Mouse (Mus musculus): Measurements from ENCODE around the gene Lrit3. TPM values are rescaled to one million over a fixed set of nuclear protein-coding genes. Genes with fewer than 3 reads are reported as not detected.

The Lrit3 gene
- total and polyA plus RNA-seq, 3 experiments, result not detected

- Histone ChIP-seq H3K27me3 (ENCODE audit: control insufficient read depth, insufficient read depth, low read length) (no peaks in the 10 kb centered on the region), H3K36me3 (ENCODE audit: control insufficient read depth, insufficient read depth, low read length) (no peaks in the 10 kb centered on the region), H3K79me2 (replicated peaks; ENCODE audit: control insufficient read depth, insufficient read depth, low read length) (no peaks in the 10 kb centered on the region), H3K9ac (ENCODE audit: low read depth, low read length) (no peak overlapping the region), H3K4me3 (no peak overlapping the region), H3K27ac (no peak overlapping the region), H3K4me1 (ENCODE audit: control insufficient read depth, insufficient read depth, low read length) (no peaks in the 10 kb centered on the region)
- WGBS, result 52% methylated on average over 8 of the region's 8 CpGs
- intact Hi-C loops (cut with DNase I), result no loop called here
- TF ChIP-seq CTCF (IDR thresholded peaks at IDR 0.05) (peak; percentile 82), POLR2A (IDR thresholded peaks at IDR 0.05; ENCODE audit: insufficient read depth, low read depth, low read length) (no peak), EP300 (IDR thresholded peaks at IDR 0.05; ENCODE audit: insufficient read depth, low read depth, low read length) (no peak)
- peak; percentile 24 to 42 for DNase-seq
Observed at GRCm38 (mm10) chr3:129744803-129745202, 59.0 kb downstream of the Lrit3 start.

GRCm38 (mm10) chr3:129742781-129743180, 61.0 kb downstream of the Lrit3 start:
- Histone ChIP-seq H3K4me3 (no peak overlapping the region), H3K9ac (ENCODE audit: low read depth, low read length) (no peak overlapping the region), H3K4me1 (ENCODE audit: control insufficient read depth, insufficient read depth, low read length) (no peaks in the 10 kb centered on the region), H3K79me2 (replicated peaks; ENCODE audit: control insufficient read depth, insufficient read depth, low read length) (no peaks in the 10 kb centered on the region), H3K27me3 (ENCODE audit: control insufficient read depth, insufficient read depth, low read length) (no peaks in the 10 kb centered on the region), H3K36me3 (ENCODE audit: control insufficient read depth, insufficient read depth, low read length) (no peaks in the 10 kb centered on the region), H3K27ac (no peak overlapping the region)
- DNase-seq, result no peak
- TF ChIP-seq CTCF (IDR thresholded peaks at IDR 0.05) (no peak), POLR2A (IDR thresholded peaks at IDR 0.05; ENCODE audit: insufficient read depth, low read depth, low read length) (no peak), EP300 (IDR thresholded peaks at IDR 0.05; ENCODE audit: insufficient read depth, low read depth, low read length) (no peak)
- intact Hi-C loops (cut with DNase I), result no loop called here
- 76% methylated on average over 6 of the region's 6 CpGs for WGBS

GRCm38 (mm10) chr3:129738291-129739183, 65.3 kb downstream of the Lrit3 start:
- no peaks in the 10 kb centered on the region for H3K79me2 ChIP-seq (replicated peaks; ENCODE audit: control insufficient read depth, insufficient read depth, low read length)
- H3K9ac ChIP-seq (ENCODE audit: low read depth, low read length), result no peak overlapping the region
- no peaks in the 10 kb centered on the region for H3K27me3 ChIP-seq (ENCODE audit: control insufficient read depth, insufficient read depth, low read length)
- H3K27ac ChIP-seq, result no peak overlapping the region
- TF ChIP-seq POLR2A (IDR thresholded peaks at IDR 0.05; ENCODE audit: insufficient read depth, low read depth, low read length) (no peak), CTCF (IDR thresholded peaks at IDR 0.05) (no peak), EP300 (IDR thresholded peaks at IDR 0.05; ENCODE audit: insufficient read depth, low read depth, low read length) (no peak)
- H3K4me1 ChIP-seq (ENCODE audit: control insufficient read depth, insufficient read depth, low read length), result no peaks in the 10 kb centered on the region
- WGBS, result 77% methylated on average over 16 of the region's 16 CpGs
- H3K4me3 ChIP-seq, result no peak overlapping the region
- DNase-seq, result no peak
- no peaks in the 10 kb centered on the region for H3K36me3 ChIP-seq (ENCODE audit: control insufficient read depth, insufficient read depth, low read length)
- intact Hi-C loops (cut with DNase I), result no loop called here

Other genes with a start within 250 kb of the Lrit3 start
- 1 to 10 TPM; 1.3 to 3.1 TPM for gene Egf, start 48.7 kb downstream of the Lrit3 start, total RNA-seq (2021)
- gene Egf, start 48.7 kb downstream of the Lrit3 start, polyA plus RNA-seq (2012; rRNA removed), result 5.4 and 12.9 TPM in 2 replicates
- gene Rrh, start 18.6 kb upstream of the Lrit3 start, total RNA-seq (2021), result not detected
- gene Rrh, start 18.6 kb upstream of the Lrit3 start, polyA plus RNA-seq (2012; rRNA removed), result not detected in 2 replicates
- gene Gar1, start 27.4 kb upstream of the Lrit3 start, total RNA-seq (2021), result 10 to 100 TPM; 16.6 to 23.0 TPM
- 11.4 and 19.7 TPM in 2 replicates for gene Gar1, start 27.4 kb upstream of the Lrit3 start, polyA plus RNA-seq (2012; rRNA removed)
- under 1 TPM; 0.27 to 0.55 TPM for gene Cfi, start 31.9 kb upstream of the Lrit3 start, total RNA-seq (2021)
- gene Cfi, start 31.9 kb upstream of the Lrit3 start, polyA plus RNA-seq (2012; rRNA removed), result 0.23 and 0.31 TPM in 2 replicates
- gene Pla2g12a, start 74.6 kb upstream of the Lrit3 start, total RNA-seq (2021), result 10 to 100 TPM; 57.1 to 74.0 TPM
- 47.5 and 49.7 TPM in 2 replicates for gene Pla2g12a, start 74.6 kb upstream of the Lrit3 start, polyA plus RNA-seq (2012; rRNA removed)
- gene Casp6, start 97.4 kb upstream of the Lrit3 start, total RNA-seq (2021), result 10 to 100 TPM; 10.4 to 11.2 TPM
- gene Casp6, start 97.4 kb upstream of the Lrit3 start, polyA plus RNA-seq (2012; rRNA removed), result 16.9 and 23.6 TPM in 2 replicates
- 1 to 10 TPM; 1.6 to 2.2 TPM for gene Mcub, start 166.2 kb upstream of the Lrit3 start, total RNA-seq (2021)
- gene Mcub, start 166.2 kb upstream of the Lrit3 start, polyA plus RNA-seq (2012; rRNA removed), result 2.1 and 3.6 TPM in 2 replicates

Data from heart, adult 2 months (tissue).